Mouse (Mus musculus) c-Kit-positive CD71-negative TER-119-negative erythroid progenitor cells, embryonic 14.5 days (primary cell): ENCODE data around the gene Rilp.

Source experiments
- DNase-seq: peaks from one replicate; pipeline ENCODE4 v3.0.0-alpha.2; 2013; ENCODE audit warnings: low read depth

Gene Rilp

DNA sequence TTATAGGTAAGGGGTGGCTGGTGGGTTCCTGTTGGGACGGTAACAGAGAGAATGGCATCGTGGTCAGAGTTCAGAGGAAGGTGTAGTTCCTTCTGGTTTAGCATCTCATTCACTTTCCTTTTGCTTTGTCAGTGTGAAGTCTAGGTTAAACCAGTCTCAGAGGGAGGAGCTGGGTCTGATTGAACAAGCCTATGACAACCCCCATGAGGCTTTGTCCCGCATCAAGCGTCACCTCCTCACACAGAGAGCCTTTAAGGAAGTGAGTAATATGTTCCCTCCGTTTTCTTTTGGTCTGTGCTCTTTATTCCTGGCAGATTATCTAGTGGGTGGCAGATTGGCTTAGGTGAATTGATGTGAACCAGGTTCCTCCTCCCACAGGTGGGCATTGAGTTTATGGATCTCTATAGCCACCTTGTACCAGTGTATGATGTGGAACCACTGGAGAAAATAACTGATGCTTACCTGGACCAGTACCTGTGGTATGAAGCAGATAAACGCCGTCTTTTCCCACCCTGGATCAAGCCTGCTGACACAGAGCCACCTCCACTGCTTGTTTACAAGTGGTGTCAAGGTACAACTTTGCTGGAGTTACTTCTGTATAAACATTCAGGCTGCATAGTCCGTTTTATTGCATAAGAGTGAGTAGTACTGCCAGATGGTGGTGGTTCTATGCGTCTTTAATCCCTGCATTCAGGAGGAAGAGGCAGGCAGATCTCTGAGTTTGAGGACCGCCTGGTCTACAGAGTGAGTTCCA is 15.4 kb upstream of the Rilp start:
- no peak for DNase-seq

DNA sequence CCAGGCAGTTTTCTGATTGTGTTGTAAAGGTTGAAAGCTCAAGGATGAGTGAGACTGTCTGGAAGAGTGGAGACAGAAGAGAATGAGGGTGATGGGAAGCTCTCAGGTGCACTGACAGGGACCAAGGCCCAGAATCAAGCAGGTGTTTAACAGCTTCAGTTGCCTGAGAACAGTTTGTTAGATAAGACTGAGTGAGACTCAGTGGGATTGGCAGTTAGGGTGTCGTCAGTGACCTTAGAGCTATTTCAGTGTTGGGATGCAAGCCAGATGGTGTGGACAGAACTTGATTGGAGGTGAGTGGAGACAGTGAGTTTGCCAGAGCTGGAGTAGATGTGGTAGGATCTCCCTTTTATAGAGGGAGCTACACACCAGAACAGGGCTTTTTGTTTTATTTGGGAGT is 11.8 kb upstream of the Rilp start:
- no peak for DNase-seq

DNA sequence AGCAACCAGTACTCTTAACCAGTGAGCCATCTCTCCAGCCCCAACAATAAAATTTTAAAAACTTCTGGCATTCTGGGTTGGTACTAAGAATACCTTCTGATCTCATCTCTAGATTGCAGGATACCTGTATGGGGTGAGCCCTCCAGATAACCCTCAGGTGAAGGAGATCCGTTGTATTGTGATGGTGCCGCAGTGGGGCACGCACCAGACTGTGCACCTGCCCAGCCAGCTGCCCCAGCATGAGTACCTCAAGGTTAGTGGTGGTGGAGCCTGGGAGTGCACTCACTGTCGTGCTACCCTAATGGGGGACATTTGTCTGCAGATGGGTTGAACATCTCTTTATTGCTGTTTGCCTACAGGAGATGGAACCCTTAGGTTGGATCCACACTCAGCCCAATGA is 1.7 kb upstream of the Rilp start:
- no peak for DNase-seq

DNA sequence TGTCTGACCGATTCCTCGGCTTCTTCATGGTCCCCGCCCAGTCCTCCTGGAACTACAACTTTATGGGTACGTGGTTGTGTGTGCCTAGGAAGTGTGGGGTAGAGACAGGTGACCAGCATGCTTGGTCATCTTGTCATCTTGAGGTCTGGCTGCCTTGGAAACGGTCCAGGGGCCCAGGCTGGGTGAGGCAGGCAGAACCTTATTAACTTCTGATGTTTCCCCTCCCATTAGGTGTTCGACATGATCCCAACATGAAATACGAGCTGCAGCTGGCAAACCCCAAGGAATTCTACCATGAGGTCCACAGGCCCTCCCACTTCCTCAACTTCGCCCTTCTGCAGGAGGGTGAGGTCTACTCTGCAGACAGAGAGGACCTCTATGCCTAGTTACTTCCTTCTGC is 990 bp upstream of the Rilp start:
- no peak for DNase-seq

GRCm38 (mm10) chr11:75510627-75510993 is 716 bp downstream of the Rilp start:
- DNase-seq: peak; percentile 83

DNA sequence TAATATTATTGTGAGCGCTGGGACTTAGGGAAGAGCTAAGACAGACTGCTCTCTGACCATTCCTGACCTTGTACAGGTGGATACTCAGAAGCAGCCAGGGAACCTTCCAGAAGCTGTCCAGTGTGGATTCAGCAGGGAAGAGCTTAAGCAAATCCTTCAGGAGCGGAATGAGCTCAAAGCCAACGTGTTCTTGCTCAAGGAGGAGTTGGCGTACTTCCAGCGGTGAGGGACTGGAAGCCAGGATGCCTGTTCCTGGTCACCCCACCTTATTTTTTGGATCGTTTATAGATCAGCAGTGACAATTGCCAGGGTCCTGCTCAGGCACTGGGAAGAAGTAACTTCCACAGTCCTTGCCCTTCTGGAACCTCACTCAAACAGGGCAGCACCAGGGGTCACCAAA is 1.3 kb downstream of the Rilp start:
- no peak for DNase-seq

DNA sequence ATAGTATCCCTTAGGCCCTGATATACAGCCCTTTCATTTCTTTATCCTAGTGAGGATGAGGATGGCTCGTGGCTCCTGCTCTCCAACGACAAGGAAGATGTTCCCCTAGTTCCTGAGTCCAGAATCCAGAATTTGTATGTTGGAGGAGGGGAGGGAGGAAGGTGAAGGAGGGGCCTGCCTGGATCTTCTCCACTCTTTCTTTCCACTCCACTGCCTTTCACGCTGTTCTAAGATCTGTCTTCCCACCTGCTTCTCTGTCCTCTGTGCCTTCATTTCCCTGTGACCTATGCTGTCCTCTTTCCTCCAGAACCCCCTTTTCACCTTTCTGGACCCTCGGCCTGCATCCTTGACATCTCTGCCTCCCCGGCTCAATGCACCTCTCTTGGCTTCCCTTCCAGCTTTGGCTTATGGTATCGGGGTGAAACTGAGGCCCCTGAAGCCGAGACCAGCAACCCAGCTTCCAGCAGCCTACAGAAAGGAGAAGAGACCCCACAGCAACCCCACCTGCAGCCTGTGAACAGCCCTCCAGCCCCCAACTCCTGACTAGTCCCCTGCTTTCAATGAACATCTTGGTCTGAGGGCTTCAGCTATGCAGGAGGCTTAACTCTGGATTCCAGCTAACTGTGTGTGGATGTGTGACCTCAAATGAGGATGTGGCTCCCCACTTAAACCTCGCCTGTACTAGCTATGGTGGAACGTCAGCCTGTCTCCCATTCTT is 2.6 kb downstream of the Rilp start:
- DNase-seq: no peak

DNA sequence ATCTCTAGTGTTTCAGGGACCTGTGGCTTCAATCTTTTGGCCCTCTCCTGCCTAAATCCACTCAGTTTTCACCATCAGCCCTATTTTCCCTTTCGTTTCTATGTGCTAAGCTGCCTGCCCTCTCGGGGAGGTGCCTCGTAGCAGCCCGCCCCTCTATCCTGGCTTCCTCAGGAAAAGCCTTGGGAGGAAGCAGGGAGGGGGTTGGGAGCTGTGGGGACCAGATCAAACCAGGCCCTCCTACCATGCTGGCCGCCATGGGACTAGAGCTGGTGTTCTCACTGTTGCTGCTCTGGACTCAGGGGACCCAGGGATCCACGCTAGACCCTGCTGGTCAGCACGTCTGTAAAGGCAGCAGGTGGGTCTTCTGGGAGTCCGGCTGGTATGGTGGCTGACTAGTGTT is 3.4 kb downstream of the Rilp start, which contains the start of gene Scarf1:
TSS of gene Scarf1 (plus strand) at position 205 of the 400 bp plus-strand sequence.
- no peak for DNase-seq

- DNase-seq: no peak
Observed at GRCm38 (mm10) chr11:75515186-75515585, 5.3 kb downstream of the Rilp start.

DNA sequence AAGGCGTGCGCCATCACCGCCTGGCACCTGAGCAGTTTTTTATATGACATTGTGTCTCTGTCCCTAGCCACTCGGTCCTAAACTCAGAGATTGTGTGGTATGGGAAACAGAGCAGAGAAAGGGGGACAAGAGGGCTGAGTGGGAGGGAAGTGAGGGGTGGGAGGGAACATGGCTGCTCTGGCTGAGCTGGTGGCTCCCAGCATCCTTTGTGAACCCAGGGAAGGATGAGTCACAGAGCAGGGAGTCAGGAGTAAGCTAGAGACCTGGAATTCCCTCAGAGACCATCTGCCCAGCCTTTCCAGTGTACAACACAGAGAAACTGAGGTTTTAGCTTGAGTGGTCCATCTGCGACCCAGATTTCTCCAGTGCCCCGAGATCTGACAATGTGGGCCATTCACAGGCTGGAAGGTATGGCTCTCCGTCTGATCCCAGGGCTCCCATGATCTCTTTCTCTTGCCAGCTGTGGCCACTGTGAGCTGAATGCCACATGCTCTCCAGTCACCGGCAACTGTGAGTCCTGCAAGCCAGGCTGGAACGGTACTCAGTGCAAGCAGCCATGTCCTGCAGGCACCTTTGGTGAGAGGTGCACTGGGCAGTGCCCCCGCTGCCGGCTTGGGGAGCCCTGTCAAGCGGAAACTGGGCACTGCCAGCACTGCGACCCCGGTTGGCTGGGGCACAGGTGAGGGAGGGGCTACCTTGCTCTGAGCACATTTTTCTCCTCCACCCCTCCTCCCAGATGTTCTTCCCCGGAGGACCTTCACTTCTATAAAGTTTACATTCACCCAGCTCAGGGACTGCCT is 10.1 kb downstream of the Rilp start:
- no peak for DNase-seq

DNA sequence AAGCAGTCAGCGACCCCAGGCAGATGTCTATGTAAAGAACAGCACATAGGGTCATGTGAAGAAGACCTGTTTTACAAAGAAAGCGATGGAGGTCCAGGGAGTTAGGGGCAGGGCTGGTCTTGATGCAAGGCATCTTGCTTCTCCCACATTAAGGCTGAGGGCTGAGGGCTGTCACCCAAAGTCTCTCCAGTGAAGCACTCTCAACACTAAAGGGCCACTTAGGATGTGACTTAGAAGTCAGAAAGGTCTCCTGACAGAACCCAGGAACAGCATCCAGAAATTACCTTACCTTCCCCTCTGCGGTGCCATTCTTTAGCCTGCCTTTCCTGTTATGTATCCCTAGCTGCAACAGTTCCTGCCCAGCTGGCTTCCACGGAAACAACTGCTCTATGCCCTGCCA is 11.7 kb downstream of the Rilp start:
- DNase-seq: no peak

DNA sequence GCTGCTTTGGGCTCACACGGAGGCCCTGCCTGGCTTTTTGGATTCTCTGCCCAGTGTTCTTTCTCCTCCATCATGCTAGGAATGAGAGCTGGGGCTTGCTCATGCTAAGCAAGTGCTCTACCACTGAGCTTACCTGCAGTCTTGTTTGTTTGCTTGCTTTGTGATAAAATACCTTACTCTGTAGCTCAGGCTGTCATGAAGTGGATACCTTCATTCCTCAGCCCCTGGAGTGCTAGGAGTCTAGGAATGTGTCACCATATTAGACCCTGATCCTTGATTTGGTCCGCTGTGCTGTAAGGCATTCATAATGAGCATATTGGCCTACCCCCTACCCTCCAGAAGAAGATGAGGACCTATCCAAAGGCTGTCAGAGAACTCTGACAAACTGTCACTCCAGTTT is 12.9 kb downstream of the Rilp start:
- DNase-seq: no peak

DNA sequence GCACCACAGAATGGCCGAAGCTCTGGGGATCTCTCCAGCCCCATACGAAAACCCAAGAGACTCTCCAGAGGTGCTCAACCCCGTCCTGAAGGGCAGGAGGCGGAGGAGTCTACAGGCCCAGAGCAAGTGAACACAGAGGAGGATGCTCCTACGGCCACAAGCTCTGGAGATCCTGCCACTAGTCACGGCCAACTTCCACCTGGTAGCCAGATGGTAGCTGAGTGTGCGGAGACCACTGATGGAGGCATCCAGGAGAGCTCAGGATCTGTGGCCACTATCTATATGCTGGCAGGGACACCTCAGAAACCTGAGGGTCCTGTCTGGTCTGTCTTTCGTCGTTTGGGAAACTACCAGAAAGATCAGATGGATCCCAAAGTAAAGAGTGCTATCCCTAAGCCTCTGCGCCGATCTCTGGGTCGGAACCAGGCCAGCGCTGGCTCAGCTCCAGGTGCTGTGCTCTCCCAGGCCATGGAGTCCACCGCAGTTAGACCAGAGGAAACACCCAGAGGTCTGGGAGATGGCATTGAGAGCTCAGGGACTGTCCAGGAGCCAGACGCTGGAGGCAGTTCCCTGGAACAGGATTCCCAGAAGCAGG is 15.7 kb downstream of the Rilp start:
- no peak for DNase-seq

- no peak for DNase-seq
Observed at GRCm38 (mm10) chr11:75526943-75527342, 17.0 kb downstream of the Rilp start.

DNA sequence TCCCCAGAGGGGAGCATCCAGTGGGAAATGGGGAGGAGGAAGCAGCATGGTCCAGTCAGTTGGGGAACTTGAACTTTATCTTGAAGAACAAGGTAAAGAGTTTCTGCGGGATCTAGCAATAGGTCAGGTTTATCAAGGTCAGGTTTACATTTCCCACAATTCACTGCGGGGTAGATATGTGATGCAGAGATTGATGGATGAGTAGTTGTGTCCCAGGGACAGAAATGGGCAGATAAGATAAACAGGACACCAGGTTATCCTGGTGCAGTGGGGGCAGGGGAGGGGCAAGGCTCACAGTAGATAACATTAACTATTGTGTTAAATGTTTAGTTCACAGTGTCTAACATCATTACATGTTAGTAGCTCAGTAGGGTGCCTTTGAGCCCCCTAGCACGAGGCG is 19.9 kb downstream of the Rilp start:
- DNase-seq: no peak

DNA sequence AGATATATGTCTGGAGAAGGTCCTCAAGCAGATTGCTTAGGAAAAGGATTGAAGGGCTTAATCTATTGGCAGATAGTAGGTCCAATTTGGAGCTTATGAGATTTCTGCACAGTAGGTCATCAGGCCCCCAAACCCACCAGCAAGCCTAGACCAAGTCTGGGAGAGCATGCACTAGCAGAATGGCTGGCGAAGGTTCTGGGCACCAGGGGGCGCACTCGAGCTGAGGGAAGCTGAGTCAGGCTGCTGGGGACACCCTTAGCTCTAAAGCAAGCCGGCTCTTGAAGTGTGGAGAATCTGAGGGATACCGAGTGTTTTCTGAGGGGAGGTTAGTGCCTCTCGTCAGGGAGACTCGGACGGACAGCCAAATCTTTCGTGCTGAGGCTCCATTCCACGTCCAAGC is 20.4 kb downstream of the Rilp start:
- peak; percentile 88 for DNase-seq

DNA sequence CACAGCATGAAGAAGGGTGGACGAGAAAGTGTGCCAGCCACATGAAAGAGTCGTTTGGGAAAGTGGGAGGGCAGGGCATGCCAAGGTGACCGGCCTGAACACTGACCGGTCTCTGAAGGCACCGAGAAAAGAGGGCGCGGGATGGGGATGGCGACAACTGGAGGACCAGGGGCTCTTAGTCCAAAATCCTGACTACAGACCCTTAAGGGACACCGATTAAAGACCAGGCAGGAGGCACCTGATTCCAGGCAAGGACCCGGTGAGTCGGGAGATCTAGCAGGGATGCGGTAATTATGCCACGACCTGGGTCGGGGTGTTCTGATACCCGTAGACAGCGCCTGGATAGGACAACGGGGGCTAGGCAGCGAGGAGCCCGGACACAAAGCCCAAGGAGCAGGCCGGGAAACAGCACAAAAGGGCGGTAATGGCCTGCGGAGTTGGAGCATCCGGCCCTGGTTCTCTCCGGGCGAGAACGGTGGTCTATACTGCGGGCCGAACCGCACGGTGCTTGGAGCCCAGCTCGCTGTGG is 21.0 kb downstream of the Rilp start:
- DNase-seq: no peak

DNA sequence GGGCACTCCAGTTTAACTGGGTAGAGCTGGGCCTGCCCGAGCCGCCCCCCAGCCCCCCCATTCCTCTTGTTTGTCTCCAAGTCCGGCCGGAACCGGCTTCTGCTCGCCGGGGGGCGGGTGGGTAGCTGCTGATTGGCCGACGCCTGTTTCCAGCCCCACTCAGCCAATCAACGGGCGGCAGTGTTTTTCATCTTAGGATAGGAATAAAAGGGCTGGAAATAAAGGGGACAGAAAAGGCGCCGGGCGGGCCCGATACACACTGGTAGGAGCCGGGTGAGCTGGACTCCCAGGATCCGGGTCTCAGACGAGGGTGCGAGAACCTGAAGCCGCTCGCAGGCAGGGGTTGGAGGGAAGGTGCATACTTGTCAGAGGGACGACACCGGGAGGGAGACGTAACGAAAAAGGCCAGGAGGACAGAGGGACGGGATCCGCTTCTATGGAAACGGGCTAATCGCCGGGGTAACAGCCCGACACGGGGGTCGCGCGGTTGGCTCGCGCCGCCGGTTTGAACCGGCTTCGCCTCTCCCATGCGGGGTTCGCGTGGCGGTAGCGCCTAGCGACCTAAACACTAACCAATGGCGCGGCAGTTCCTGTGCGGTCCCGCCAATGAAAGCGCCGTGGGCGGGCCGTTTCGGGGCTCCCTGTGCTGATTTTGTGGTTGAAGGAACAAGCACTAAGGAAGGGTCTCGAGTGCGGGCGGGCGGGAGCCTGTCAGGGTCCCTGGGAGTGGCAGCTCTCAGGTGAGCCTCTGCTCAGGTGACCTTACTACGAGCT is 21.8 kb downstream of the Rilp start, which contains the start of gene Slc43a2:
TSS of gene Slc43a2 (plus strand) at position 226 of the 774 bp plus-strand sequence.
- peak; percentile 86 for DNase-seq

- DNase-seq: no peak
Observed at GRCm38 (mm10) chr11:75532340-75533277, 22.7 kb downstream of the Rilp start.

DNA sequence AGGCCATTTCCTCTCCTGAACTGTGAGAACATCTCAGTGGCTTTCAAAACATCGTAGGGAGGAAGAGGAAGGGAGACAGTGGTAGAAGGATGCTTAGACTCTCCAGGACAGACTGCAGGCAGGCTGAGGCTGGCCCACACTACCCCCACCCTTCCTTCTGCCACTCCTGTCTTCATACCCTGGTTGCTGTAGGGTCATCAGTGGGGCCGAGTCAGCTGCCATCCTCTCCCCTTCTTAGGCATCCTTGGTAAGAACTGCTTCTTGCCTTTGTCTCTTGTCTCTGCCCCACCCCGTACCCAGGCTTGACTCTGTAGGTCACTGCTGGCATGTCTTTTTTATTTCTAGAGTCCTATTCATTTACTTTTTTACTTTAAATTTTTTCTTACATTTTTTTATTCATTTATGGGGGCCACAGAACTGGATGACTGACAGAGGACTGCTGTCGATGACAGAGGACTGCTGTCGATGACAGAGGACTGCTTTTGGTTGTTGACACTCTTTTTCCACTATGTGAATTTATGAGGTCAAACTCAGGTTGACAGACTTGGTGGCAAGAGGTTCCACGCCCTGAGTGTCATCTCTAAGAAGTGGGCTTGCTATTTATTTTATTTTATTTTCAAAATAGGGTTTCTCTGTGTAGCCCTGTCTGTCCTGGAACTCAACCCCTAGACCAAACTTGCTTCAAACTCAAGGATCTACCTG is 23.6 kb downstream of the Rilp start:
- DNase-seq: no peak
